Mouse (Mus musculus) heart, postnatal 0 days (tissue): ENCODE data around the gene Tmem116.

Source experiments
- CTCF ChIP-seq: IDR thresholded peaks from 2 replicates; pipeline ENCODE4 v1.5.1; 2016; ENCODE audit warnings: antibody characterized with exemption, control low read depth, low read depth
- EP300 ChIP-seq: IDR thresholded peaks from 2 replicates; pipeline ENCODE4 v1.6.1; 2016; ENCODE audit warnings: antibody characterized with exemption, low read depth

- TF ChIP-seq CTCF (no peak), EP300 (no peak)
Observed at GRCm38 (mm10) chr5:121500719-121501118, 49.0 kb downstream of the Tmem116 start.
